Mouse (Mus musculus): ENCODE data around the gene Kif19a.

- TF ChIP-seq POLR2A (IDR thresholded peaks at IDR 0.05; ENCODE audit: extremely low read depth, insufficient read depth, low read length) (no peak), CTCF (IDR thresholded peaks at IDR 0.05; ENCODE audit: extremely low read depth, insufficient read depth, low read length) (no peak)
Observed at GRCm38 (mm10) chr11:114807686-114808427, 42.7 kb downstream of the Kif19a start.
